Mouse (Mus musculus): ENCODE measurements around the gene Olfr169. TPM values are rescaled to one million over a fixed set of nuclear protein-coding genes. Genes with fewer than 3 reads are reported as not detected.
"Not testable (repeated sequence)": the region's sequence is repeated elsewhere in the genome, so short reads cannot be mapped to it uniquely, and the experiment has no call there.

The Olfr169 gene
- not detected in 2 replicates for total RNA-seq (2012; rRNA removed)
- polyA plus RNA-seq (2012; ENCODE audit: insufficient read depth in 1 of 2, insufficient read length in 2 of 2, low read depth in 1 of 2, low replicate concordance in 2 of 2, missing spikeins in 1 of 2), result not detected

DNA sequence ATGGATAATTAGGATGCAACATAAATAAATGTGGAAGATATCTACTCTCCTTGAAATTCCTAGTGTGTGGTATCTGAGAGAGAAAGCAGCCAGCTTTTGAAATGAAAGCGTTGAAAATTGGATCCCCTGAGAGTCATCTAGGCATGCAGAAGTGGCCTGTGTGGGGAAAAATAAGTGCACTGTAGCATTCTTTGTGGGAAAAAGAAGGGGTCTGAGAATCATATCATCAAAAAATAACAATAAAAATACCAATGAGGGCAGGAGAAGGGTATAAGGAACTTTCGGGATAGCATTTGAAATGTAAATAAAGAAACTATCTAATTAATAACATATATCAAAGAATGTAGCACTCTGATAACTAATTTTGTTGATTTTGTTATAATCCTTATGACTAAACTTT, at the start of gene Olfr169:
TSS of gene Olfr169 (minus strand) at position 101 of the 400 bp plus-strand sequence.
- not testable (repeated sequence) for DNase-seq (ENCODE audit: low read depth, low spot score); H3K36me3 ChIP-seq (ENCODE audit: control insufficient read depth in 1 of 2, insufficient read depth in 2 of 2, low read length in 2 of 2)

DNA sequence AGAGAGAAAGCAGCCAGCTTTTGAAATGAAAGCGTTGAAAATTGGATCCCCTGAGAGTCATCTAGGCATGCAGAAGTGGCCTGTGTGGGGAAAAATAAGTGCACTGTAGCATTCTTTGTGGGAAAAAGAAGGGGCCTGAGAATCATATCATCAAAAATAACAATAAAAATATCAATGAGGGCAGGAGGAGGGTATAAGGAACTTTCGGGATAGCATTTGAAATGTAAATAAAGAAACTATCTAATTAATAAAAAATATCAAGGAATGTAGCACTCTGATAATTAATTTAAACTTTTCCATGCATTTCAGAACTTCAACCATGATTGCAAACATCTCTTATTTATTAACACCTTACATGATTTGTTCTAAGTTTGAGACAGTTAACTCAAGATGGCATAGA, 40.2 kb upstream of the Olfr169 start, which contains the start of gene Olfr170:
TSS of gene Olfr170 (minus strand) at position 101 of the 400 bp plus-strand sequence.
- H3K9me3 ChIP-seq (replicated peaks; ENCODE audit: insufficient read depth, low read length), result not testable (repeated sequence)

More for the DNA sequence above, at the start of gene Olfr169:
- not testable (repeated sequence) for H3K4me3 ChIP-seq (ENCODE audit: control insufficient read depth in 1 of 2, insufficient read depth in 1 of 2, low read depth in 2 of 2, low read length in 2 of 2); H3K27ac ChIP-seq (ENCODE audit: control insufficient read depth, low read depth, low read length); H3K9me3 ChIP-seq (replicated peaks; ENCODE audit: insufficient read depth, low read length); H3K27me3 ChIP-seq (ENCODE audit: control insufficient read depth in 1 of 2, insufficient read depth in 2 of 2, low read length in 2 of 2); H3K79me2 ChIP-seq (ENCODE audit: control insufficient read depth, insufficient read depth, low read length, poor library complexity); H3K9ac ChIP-seq (ENCODE audit: control insufficient read depth, low read depth, low read length, poor library complexity, severe bottlenecking); H3K4me1 ChIP-seq (ENCODE audit: control insufficient read depth in 1 of 2, insufficient read depth in 2 of 2, low read length in 2 of 2)

DNA sequence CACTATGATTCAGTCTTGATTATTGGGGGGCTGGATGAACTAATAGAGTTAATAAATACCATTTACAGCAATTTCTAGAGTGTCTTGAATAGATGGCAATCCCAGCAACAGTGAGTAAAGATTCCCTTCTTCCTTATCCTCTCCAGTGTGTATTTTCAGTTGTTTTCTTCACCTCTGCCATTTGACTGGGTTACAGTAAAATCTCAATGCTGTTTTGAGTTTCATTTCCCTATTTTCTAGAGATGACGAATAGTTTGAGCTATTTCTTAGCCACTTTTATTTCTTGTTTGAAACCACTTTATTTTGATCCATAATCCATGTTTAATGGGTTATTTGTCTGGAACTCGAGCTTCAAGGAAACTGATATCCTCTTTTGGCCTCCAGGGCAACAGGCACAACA, 31.6 kb upstream of the Olfr169 start:
- no peaks in the 10 kb centered on the region for H3K27me3 ChIP-seq (ENCODE audit: control insufficient read depth in 1 of 2, insufficient read depth in 2 of 2, low read length in 2 of 2)
- TF ChIP-seq E2F4 (IDR thresholded peaks at IDR 0.05; ENCODE audit: borderline replicate concordance, low read depth, low read length), result no peak
- no peak overlapping the region for H3K27ac ChIP-seq (ENCODE audit: control insufficient read depth, low read depth, low read length)
- H3K4me3 ChIP-seq (ENCODE audit: control insufficient read depth in 1 of 2, insufficient read depth in 1 of 2, low read depth in 2 of 2, low read length in 2 of 2), result no peak overlapping the region
- H3K9ac ChIP-seq (ENCODE audit: control insufficient read depth, low read depth, low read length, poor library complexity, severe bottlenecking), result no peak overlapping the region
- no peaks in the 10 kb centered on the region for H3K79me2 ChIP-seq (ENCODE audit: control insufficient read depth, insufficient read depth, low read length, poor library complexity)
- no peaks in the 10 kb centered on the region for H3K4me1 ChIP-seq (ENCODE audit: control insufficient read depth in 1 of 2, insufficient read depth in 2 of 2, low read length in 2 of 2)
- H3K9me3 ChIP-seq (replicated peaks; ENCODE audit: insufficient read depth, low read length), result no peaks in the 10 kb centered on the region
- DNase-seq (ENCODE audit: low read depth, low spot score), result no peak
- no peaks in the 10 kb centered on the region for H3K36me3 ChIP-seq (ENCODE audit: control insufficient read depth in 1 of 2, insufficient read depth in 2 of 2, low read length in 2 of 2)

More for the DNA sequence above, 40.2 kb upstream of the Olfr169 start, which contains the start of gene Olfr170:
- H3K27me3 ChIP-seq (ENCODE audit: control insufficient read depth in 1 of 2, insufficient read depth in 2 of 2, low read length in 2 of 2); H3K79me2 ChIP-seq (ENCODE audit: control insufficient read depth, insufficient read depth, low read length, poor library complexity); H3K9ac ChIP-seq (ENCODE audit: control insufficient read depth, low read depth, low read length, poor library complexity, severe bottlenecking); H3K4me3 ChIP-seq (ENCODE audit: control insufficient read depth in 1 of 2, insufficient read depth in 1 of 2, low read depth in 2 of 2, low read length in 2 of 2); H3K4me1 ChIP-seq (ENCODE audit: control insufficient read depth in 1 of 2, insufficient read depth in 2 of 2, low read length in 2 of 2); H3K27ac ChIP-seq (ENCODE audit: control insufficient read depth, low read depth, low read length); DNase-seq (ENCODE audit: low read depth, low spot score); H3K36me3 ChIP-seq (ENCODE audit: control insufficient read depth in 1 of 2, insufficient read depth in 2 of 2, low read length in 2 of 2): not testable (repeated sequence)

DNA sequence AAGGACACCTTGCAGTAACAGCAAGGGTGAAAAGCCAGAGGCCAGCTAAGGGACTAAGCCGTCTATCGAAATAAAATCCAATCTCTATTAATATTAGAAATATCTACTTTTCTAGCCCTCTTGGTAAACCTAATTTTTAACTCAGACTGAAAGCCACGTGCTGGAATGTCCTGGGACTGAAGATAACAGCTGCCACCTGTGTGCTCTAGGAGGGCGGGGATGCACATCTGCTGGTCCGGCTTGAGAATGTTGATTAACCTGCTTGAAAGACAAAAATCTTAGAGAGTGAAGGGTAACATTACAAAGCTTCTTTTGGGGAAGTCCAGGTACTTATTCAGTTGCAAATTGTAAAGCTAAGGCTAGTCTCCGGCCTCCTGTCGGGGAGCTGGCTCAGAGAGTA, 18.2 kb downstream of the Olfr169 start:
- not testable (repeated sequence) for H3K27me3 ChIP-seq (ENCODE audit: control insufficient read depth in 1 of 2, insufficient read depth in 2 of 2, low read length in 2 of 2); DNase-seq (ENCODE audit: low read depth, low spot score); H3K79me2 ChIP-seq (ENCODE audit: control insufficient read depth, insufficient read depth, low read length, poor library complexity); H3K4me3 ChIP-seq (ENCODE audit: control insufficient read depth in 1 of 2, insufficient read depth in 1 of 2, low read depth in 2 of 2, low read length in 2 of 2); H3K9me3 ChIP-seq (replicated peaks; ENCODE audit: insufficient read depth, low read length); H3K27ac ChIP-seq (ENCODE audit: control insufficient read depth, low read depth, low read length); H3K4me1 ChIP-seq (ENCODE audit: control insufficient read depth in 1 of 2, insufficient read depth in 2 of 2, low read length in 2 of 2); H3K9ac ChIP-seq (ENCODE audit: control insufficient read depth, low read depth, low read length, poor library complexity, severe bottlenecking); H3K36me3 ChIP-seq (ENCODE audit: control insufficient read depth in 1 of 2, insufficient read depth in 2 of 2, low read length in 2 of 2)

DNA sequence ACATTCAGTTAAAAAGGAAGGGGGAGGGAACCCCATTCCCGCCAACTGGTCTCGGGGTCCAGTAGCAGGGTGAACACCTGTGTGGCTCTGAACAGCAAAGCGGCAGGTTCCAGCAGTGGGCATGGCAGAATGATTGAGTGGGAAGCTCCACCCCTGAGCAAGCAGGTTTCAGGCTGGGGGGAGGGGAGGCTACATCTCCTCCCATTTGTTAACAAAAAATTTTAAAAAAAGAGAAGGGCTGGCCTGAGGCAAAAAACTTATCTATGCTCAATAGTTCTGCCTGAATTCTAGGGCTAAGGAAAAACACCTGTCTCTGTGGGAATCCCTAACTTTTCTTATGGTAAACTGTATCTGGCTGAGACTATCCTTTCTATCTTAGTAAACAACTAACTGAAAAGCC, 19.4 kb downstream of the Olfr169 start:
- H3K9me3 ChIP-seq (replicated peaks; ENCODE audit: insufficient read depth, low read length); H3K36me3 ChIP-seq (ENCODE audit: control insufficient read depth in 1 of 2, insufficient read depth in 2 of 2, low read length in 2 of 2); H3K4me1 ChIP-seq (ENCODE audit: control insufficient read depth in 1 of 2, insufficient read depth in 2 of 2, low read length in 2 of 2); DNase-seq (ENCODE audit: low read depth, low spot score); H3K27me3 ChIP-seq (ENCODE audit: control insufficient read depth in 1 of 2, insufficient read depth in 2 of 2, low read length in 2 of 2); H3K4me3 ChIP-seq (ENCODE audit: control insufficient read depth in 1 of 2, insufficient read depth in 1 of 2, low read depth in 2 of 2, low read length in 2 of 2); H3K79me2 ChIP-seq (ENCODE audit: control insufficient read depth, insufficient read depth, low read length, poor library complexity); H3K9ac ChIP-seq (ENCODE audit: control insufficient read depth, low read depth, low read length, poor library complexity, severe bottlenecking); H3K27ac ChIP-seq (ENCODE audit: control insufficient read depth, low read depth, low read length): not testable (repeated sequence)

Measured in MEL (cell line).